Mouse (Mus musculus) neutrophil, adult 5-6 weeks (primary cell): ENCODE data around the gene Dhx37. TPM values are rescaled to one million over a fixed set of nuclear protein-coding genes. Genes with fewer than 3 reads are reported as not detected.

Source experiments
- ATAC-seq: fragments of 151-379, 151-347 bp; 2 replicates; pipeline ENCODE4 v1.8.0; 2017; ENCODE audit warnings: mild to moderate bottlenecking, moderate TSS enrichment; ENCODE audit not compliant: insufficient number of reproducible peaks, poor library complexity, low FRiP score, severe bottlenecking; ENCODE audit errors: extremely low read depth
- total RNA-seq: library from RNA; stranded (forward); fragments of 200-1000 nt; gene quantifications from 2 replicates; pipeline ENCODE4 v1.2.3, GENCODE M21; 2017

Dhx37 gene
- total RNA-seq, 1 experiment from 2014 or later = 47.8 TPM

DNA sequence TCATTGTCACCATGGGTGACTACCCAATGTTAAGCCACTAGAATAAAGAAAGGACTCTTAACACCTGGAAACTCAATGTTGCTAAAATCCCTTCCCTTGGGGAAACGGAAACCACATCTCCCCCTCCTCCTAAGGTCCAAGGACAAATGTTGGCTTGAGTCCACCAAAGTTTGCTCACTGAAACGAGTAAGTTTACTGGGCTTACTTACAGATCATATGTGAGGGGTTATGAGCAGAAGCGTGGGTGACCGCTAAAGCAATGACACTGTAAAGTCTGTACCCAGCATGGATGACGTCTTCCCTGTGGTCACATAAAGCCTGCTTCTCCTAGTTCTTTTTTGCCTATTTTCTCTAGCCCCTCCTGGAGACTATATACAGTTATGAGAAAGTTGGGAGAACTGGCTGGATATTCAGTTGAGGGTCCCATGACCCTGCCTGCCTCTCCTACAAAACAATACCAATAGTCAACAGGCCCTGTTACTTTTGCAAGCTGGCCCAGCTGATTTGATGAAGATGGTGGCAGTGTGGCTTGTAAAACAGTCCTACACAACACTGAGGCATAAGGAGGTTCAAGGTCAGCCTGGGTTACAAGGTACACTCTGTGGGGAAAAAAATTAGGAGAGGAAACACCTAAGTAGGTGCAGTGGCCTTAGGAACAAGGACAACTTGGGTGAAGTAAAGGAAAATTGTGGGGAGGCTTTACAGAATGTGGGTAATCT is 51.8 kb downstream of the Dhx37 start:
- no peak for ATAC-seq

DNA sequence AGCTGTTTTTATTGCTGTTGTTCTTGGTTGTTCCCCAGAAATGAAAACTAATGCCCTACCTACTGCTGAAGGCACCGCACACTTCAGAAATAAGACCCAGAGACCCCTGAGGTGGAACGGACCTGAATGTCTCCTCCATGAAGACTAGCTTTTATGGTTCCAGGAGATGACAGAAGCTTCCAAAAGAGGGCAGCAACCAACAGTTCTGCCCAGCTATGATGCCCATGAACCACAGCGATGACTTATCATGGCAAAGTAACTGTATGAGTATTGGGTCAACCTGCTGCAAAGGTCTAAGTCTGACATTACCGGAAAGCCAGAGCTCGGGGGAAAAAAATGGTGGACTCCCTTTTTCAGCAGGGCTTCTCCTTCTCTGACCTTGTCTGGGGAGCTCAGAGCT is 55.0 kb downstream of the Dhx37 start:
- no peak for ATAC-seq

DNA sequence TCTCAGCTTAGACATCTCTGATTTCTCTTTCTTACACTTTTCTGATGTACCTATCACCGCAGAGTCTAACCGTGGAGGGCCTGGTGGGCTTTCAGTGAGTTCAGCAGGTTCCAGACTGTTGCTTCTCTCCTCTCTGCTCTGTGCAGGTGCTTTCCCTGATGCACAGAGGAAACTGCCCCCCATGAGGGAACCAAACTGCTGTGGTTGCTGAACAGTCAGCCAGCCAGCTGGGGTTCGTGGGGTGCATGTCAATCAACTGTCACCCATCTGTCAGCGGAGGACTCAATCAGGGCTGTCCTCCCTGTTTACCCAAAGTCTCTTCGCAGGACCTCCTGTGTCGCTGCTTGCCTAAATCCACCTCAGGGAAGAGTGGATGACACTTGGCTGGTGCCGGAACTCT is 56.7 kb downstream of the Dhx37 start:
- peak; percentile 50; the same call in 1 of the 2 replicates for ATAC-seq

- no peak for ATAC-seq
Observed at GRCm38 (mm10) chr5:125375871-125376270, 58.0 kb downstream of the Dhx37 start.

- ATAC-seq = no peak
Observed at GRCm38 (mm10) chr5:125372027-125372426, 61.9 kb downstream of the Dhx37 start.

DNA sequence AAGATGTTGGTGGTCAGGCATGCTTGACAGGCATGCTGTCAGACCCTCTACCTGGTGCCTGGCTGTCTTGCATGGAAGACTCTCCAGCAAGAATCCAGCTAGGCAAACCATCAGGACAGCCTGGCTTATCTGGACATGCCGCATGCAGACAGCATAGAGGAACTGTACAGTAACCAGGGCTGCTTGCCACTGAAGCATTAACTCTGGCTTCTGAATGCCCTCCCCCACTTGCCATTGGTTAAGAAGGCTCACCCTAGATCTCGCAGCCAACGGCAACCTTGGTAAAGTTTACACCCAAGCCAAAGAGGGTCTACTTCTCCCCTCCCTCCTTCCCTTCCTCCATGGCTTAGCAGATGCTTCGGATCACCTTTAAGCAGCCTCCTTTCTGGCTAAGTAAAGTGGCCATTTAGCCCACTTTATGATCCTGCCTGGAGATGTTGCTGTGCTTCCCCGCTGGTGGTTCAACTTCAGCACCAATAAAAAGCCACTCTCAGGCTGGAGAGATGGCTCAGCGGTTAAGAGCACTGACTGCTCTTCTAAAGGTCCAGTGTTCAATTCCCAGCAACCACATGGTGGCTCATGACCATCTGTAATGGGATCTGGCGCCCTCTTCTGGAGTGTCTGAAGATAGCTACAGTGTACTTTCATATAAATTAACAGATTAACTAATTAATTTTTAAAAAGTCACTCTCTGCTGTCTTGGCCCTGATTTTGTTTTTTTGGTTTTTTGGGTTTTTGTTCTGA is 62.8 kb downstream of the Dhx37 start:
- ATAC-seq = no peak

DNA sequence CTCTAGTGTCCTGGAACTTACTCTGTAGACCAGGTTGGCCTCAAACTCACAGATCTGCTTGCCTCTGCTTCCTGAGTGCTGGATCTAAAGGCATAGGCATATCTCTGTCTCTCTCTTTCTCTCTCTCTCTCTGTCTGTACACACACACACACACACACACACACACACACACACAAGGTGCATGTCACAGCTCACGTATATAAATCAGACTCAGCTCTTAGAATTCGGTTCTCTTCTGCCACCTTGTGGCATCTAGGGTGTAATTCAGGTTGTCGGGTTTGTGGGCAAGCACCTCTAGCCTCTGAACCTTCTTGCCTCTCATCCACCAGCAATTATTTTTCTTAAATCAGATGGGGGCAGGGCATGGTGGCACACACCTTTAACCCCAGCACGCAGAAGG is 65.4 kb downstream of the Dhx37 start:
- peak; percentile 93 for ATAC-seq

- no peak for ATAC-seq
Observed at GRCm38 (mm10) chr5:125368156-125368555, 65.8 kb downstream of the Dhx37 start.

DNA sequence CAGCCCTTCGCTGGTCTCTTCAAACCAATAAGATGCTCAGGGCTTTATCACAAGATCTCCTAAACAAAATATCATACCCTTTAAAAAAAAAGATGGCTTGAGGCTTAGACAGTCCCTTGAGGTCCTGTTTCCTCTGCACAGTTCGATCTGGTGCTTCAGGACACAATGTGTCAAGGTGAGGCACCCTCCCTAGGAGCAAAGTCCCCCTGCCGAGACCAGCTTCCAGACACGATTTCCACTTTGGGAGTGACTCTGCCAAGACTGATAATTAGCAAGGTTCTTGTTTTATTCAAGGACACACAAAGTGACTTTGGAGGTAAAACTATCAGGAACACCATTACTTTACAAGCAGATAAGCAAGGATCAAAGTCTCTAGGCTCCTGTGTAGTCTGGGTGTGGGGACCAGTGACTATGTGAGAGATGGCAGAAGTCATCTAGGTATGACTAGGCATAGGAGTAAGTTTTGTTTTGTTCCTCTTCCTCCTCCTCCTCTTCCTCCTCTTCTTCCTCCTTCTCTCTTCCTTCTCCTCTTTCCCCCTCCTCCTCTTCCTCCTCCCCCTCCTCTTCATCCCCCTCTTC is 69.0 kb downstream of the Dhx37 start:
- ATAC-seq = no peak

GRCm38 (mm10) chr5:125363894-125364293 is 70.0 kb downstream of the Dhx37 start:
- ATAC-seq = no peak

Other genes with a start within 250 kb of the Dhx37 start
- gene Scarb1, start 93.0 kb downstream of the Dhx37 start, total RNA-seq = 9.9 and 11.4 TPM in 2 replicates
- gene Gm10382, start 44.8 kb downstream of the Dhx37 start, total RNA-seq = 1.2 and 1.4 TPM in 2 replicates
- gene Ubc, start 43.9 kb downstream of the Dhx37 start, total RNA-seq = 672 and 724 TPM in 2 replicates
- gene Bri3bp, start 7.4 kb upstream of the Dhx37 start, total RNA-seq = 9.7 and 10.1 TPM in 2 replicates
- gene Aacs, start 41.7 kb upstream of the Dhx37 start, total RNA-seq = 31.8 and 56.4 TPM in 2 replicates
- 0.93 and 1.5 TPM in 2 replicates for gene Tmem132b, start 97.7 kb upstream of the Dhx37 start, total RNA-seq